Mouse (Mus musculus): Measurements from ENCODE around the gene Tceanc.
"Not testable (repeated sequence)": the region's sequence is repeated elsewhere in the genome, so short reads cannot be mapped to it uniquely, and the experiment has no call there.

GRCm38 (mm10) chrX:166514035-166514434 is 4.3 kb downstream of the Tceanc start:
- not testable (repeated sequence) for TF ChIP-seq BHLHE40 (IDR thresholded peaks at IDR 0.05; ENCODE audit: borderline replicate concordance, low read depth, low read length); CHD1 (IDR thresholded peaks at IDR 0.05; ENCODE audit: low read depth, low read length); E2F4 (IDR thresholded peaks at IDR 0.05; ENCODE audit: borderline replicate concordance, low read depth, low read length); CTCF (IDR thresholded peaks at IDR 0.05 in 2 of 3, conservative IDR thresholded peaks at IDR 0.05 in 1 of 3; ENCODE audit: control insufficient read depth in 1 of 3, insufficient read depth in 1 of 3, low read depth in 2 of 3, low read length in 3 of 3, poor library complexity in 1 of 3, severe bottlenecking in 1 of 3); POLR2A (IDR thresholded peaks at IDR 0.05; ENCODE audit: control insufficient read depth in 1 of 2, insufficient read depth in 1 of 2, low read depth in 1 of 2, low read length in 2 of 2, poor library complexity in 1 of 2); ELF1 (IDR thresholded peaks at IDR 0.05; ENCODE audit: low read depth, low read length); MAX (IDR thresholded peaks at IDR 0.05; ENCODE audit: low read length); EP300 (IDR thresholded peaks at IDR 0.05; ENCODE audit: low read depth in 1 of 2, low read length in 2 of 2); TCF12 (IDR thresholded peaks at IDR 0.05; ENCODE audit: low read depth, low read length)
